Mouse (Mus musculus) liver, embryonic 14.5 days (tissue): ENCODE results near the gene Slc17a5.

Experiments used
- CTCF ChIP-seq: IDR thresholded peaks from 2 replicates; pipeline ENCODE4 v1.5.1; 2016; ENCODE audit warnings: antibody characterized with exemption, low read depth, control low read depth
- EP300 ChIP-seq: IDR thresholded peaks from 2 replicates; pipeline ENCODE4 v1.6.1; 2016; ENCODE audit warnings: antibody characterized with exemption, low read depth

- TF ChIP-seq EP300 (no peak), CTCF (no peak)
These were observed 50.5 kb downstream of the Slc17a5 start for GRCm38 (mm10) chr9:78537154-78537873.
